Mouse (Mus musculus) heart, adult 10 weeks (tissue): ENCODE data around the gene Il1rn. TPM values are rescaled to one million over a fixed set of nuclear protein-coding genes. Genes with fewer than 3 reads are reported as not detected.

ENCODE experiments used
- polyA plus RNA-seq: library from polyadenylated mRNA; stranded (reverse); fragments of 350-450 nt; fragmentation: Illumina TruSeq; extraction: RNeasy Lipid Tissue Mini Kit (QIAGEN cat#74804); gene quantifications from one replicate; pipeline ENCODE4 v1.2.3, GENCODE M21; 2014; ENCODE audit warnings: low read depth, low replicate concordance

Gene Il1rn
- polyA plus RNA-seq, result 0.29 TPM

GRCm38 (mm10) chr2:24336545-24336944 is at the start of gene Il1rn:
Gene Il1rn (plus strand): TSS chr2:24336853.

GRCm38 (mm10) chr2:24290896-24291295 is 45.8 kb upstream of the Il1rn start, which contains the start of gene Il1f10:
Gene Il1f10 (plus strand): TSS chr2:24291196.

GRCm38 (mm10) chr2:24367030-24367894 is 30.6 kb downstream of the Il1rn start, which contains the start of gene Psd4:
Gene Psd4 (plus strand): TSS chr2:24367580.

Other genes starting within 250 kb of the Il1rn start
- not detected for gene Tbpl2, start 240.3 kb upstream of the Il1rn start, polyA plus RNA-seq
- gene Il1f8, start 183.7 kb upstream of the Il1rn start, polyA plus RNA-seq, result not detected
- gene Il1f9, start 150.4 kb upstream of the Il1rn start, polyA plus RNA-seq, result not detected
- not detected for gene Il1f6, start 121.4 kb upstream of the Il1rn start, polyA plus RNA-seq
- gene Il1f5, start 59.9 kb upstream of the Il1rn start, polyA plus RNA-seq, result not detected
- not detected for gene Il1f10, start 45.7 kb upstream of the Il1rn start, polyA plus RNA-seq
- gene Psd4, start 30.7 kb downstream of the Il1rn start, polyA plus RNA-seq, result 0.52 TPM
- not detected for gene Pax8, start 138.7 kb downstream of the Il1rn start, polyA plus RNA-seq